Mouse (Mus musculus): ENCODE measurements at regions not wholly inside any gene's neighbourhood (a gene's known extent, or its start where the extent isn't known, plus 50 kb on each side); places are given as distances from the start of the nearest gene placed in this dataset.

GRCm38 (mm10) chr9:78769168-78769567, 153.8 kb downstream of the Cd109 start:
- Histone ChIP-seq H3K4me1 (ENCODE audit: control insufficient read depth, insufficient read depth, low read length) (no peaks in the 10 kb centered on the region), H3K27ac (replicated peaks; ENCODE audit: low read depth, low read length) (no peak overlapping the region), H3K4me2 (ENCODE audit: low read depth, severe bottlenecking) (no peak overlapping the region), H3K4me3 (ENCODE audit: low read depth, low read length) (no peak overlapping the region), H3K9me3 (ENCODE audit: control insufficient read depth, low read length) (no peaks in the 10 kb centered on the region), H3K27me3 (ENCODE audit: control insufficient read depth, insufficient read depth, low read length) (no peaks in the 10 kb centered on the region), H3K36me3 (ENCODE audit: control insufficient read depth, insufficient read depth, low read length) (no peaks in the 10 kb centered on the region), H3K9ac (ENCODE audit: low read length) (no peak overlapping the region)
- 40% methylated on average over 5 of the region's 5 CpGs for whole genome bisulfite sequencing
- DNase-seq (ENCODE audit: low spot score) (peak; percentile 53), ATAC-seq (ENCODE audit: insufficient number of reproducible peaks, low FRiP score, low TSS enrichment, low read depth) (no peak)

GRCm38 (mm10) chr9:78773936-78774335, 158.6 kb downstream of the Cd109 start:
- ATAC-seq (ENCODE audit: insufficient number of reproducible peaks, low FRiP score, low TSS enrichment, low read depth) (no peak), DNase-seq (ENCODE audit: low spot score) (no peak)
- H3K4me2 ChIP-seq (ENCODE audit: low read depth, severe bottlenecking): no peak overlapping the region
- no peaks in the 10 kb centered on the region for H3K27me3 ChIP-seq (ENCODE audit: control insufficient read depth, insufficient read depth, low read length)
- H3K4me1 ChIP-seq (ENCODE audit: control insufficient read depth, insufficient read depth, low read length): no peaks in the 10 kb centered on the region
- H3K27ac ChIP-seq (replicated peaks; ENCODE audit: low read depth, low read length): no peak overlapping the region
- no peak overlapping the region for H3K4me3 ChIP-seq (ENCODE audit: low read depth, low read length)
- H3K9ac ChIP-seq (ENCODE audit: low read length): no peak overlapping the region
- H3K9me3 ChIP-seq (ENCODE audit: control insufficient read depth, low read length): no peaks in the 10 kb centered on the region
- no peaks in the 10 kb centered on the region for H3K36me3 ChIP-seq (ENCODE audit: control insufficient read depth, insufficient read depth, low read length)
- 55% methylated on average over 3 of the region's 3 CpGs for WGBS

- Histone ChIP-seq H3K4me1 (ENCODE audit: control insufficient read depth, insufficient read depth, low read length) (no peaks in the 10 kb centered on the region), H3K4me3 (ENCODE audit: low read depth, low read length) (no peak overlapping the region), H3K27ac (replicated peaks; ENCODE audit: low read depth, low read length) (no peak overlapping the region), H3K27me3 (ENCODE audit: control insufficient read depth, insufficient read depth, low read length) (no peaks in the 10 kb centered on the region), H3K9me3 (ENCODE audit: control insufficient read depth, low read length) (no peaks in the 10 kb centered on the region), H3K9ac (ENCODE audit: low read length) (no peak overlapping the region), H3K4me2 (ENCODE audit: low read depth, severe bottlenecking) (no peak overlapping the region), H3K36me3 (ENCODE audit: control insufficient read depth, insufficient read depth, low read length) (no peaks in the 10 kb centered on the region)
- peak; percentile 75 for DNase-seq (ENCODE audit: low spot score)
- ATAC-seq (ENCODE audit: insufficient number of reproducible peaks, low FRiP score, low TSS enrichment, low read depth): peak; percentile 65
- 10% methylated on average over 5 of the region's 5 CpGs for WGBS
These were observed 160.1 kb downstream of the Cd109 start for GRCm38 (mm10) chr9:78775462-78775861.

- H3K4me1 ChIP-seq (ENCODE audit: control insufficient read depth, insufficient read depth, low read length): no peaks in the 10 kb centered on the region
- no peaks in the 10 kb centered on the region for H3K9me3 ChIP-seq (ENCODE audit: control insufficient read depth, low read length)
- ATAC-seq (ENCODE audit: insufficient number of reproducible peaks, low FRiP score, low TSS enrichment, low read depth): no peak
- H3K9ac ChIP-seq (ENCODE audit: low read length): no peak overlapping the region
- H3K27me3 ChIP-seq (ENCODE audit: control insufficient read depth, insufficient read depth, low read length): no peaks in the 10 kb centered on the region
- H3K27ac ChIP-seq (replicated peaks; ENCODE audit: low read depth, low read length): no peak overlapping the region
- H3K4me2 ChIP-seq (ENCODE audit: low read depth, severe bottlenecking): no peak overlapping the region
- no peaks in the 10 kb centered on the region for H3K36me3 ChIP-seq (ENCODE audit: control insufficient read depth, insufficient read depth, low read length)
- no peak overlapping the region for H3K4me3 ChIP-seq (ENCODE audit: low read depth, low read length)
- DNase-seq (ENCODE audit: low spot score): no peak
- WGBS: 94% methylated on average over 4 of the region's 4 CpGs
These were observed 165.2 kb downstream of the Cd109 start for GRCm38 (mm10) chr9:78780595-78780994.

- no peak overlapping the region for H3K27ac ChIP-seq (replicated peaks; ENCODE audit: low read depth, low read length)
- H3K4me2 ChIP-seq (ENCODE audit: low read depth, severe bottlenecking): no peak overlapping the region
- H3K4me1 ChIP-seq (ENCODE audit: control insufficient read depth, insufficient read depth, low read length): no peaks in the 10 kb centered on the region
- H3K9me3 ChIP-seq (ENCODE audit: control insufficient read depth, low read length): no peaks in the 10 kb centered on the region
- H3K27me3 ChIP-seq (ENCODE audit: control insufficient read depth, insufficient read depth, low read length): no peaks in the 10 kb centered on the region
- WGBS: 94% methylated on average over 4 of the region's 4 CpGs
- no peak overlapping the region for H3K9ac ChIP-seq (ENCODE audit: low read length)
- no peak for DNase-seq (ENCODE audit: low spot score)
- no peak for ATAC-seq (ENCODE audit: insufficient number of reproducible peaks, low FRiP score, low TSS enrichment, low read depth)
- H3K36me3 ChIP-seq (ENCODE audit: control insufficient read depth, insufficient read depth, low read length): no peaks in the 10 kb centered on the region
- no peak overlapping the region for H3K4me3 ChIP-seq (ENCODE audit: low read depth, low read length)
These were observed 167.0 kb downstream of the Cd109 start for GRCm38 (mm10) chr9:78782297-78782696.

GRCm38 (mm10) chr9:78782860-78783259, 167.5 kb downstream of the Cd109 start:
- Histone ChIP-seq H3K9ac (ENCODE audit: low read length) (no peak overlapping the region), H3K4me1 (ENCODE audit: control insufficient read depth, insufficient read depth, low read length) (no peaks in the 10 kb centered on the region), H3K27ac (replicated peaks; ENCODE audit: low read depth, low read length) (no peak overlapping the region), H3K4me3 (ENCODE audit: low read depth, low read length) (no peak overlapping the region), H3K27me3 (ENCODE audit: control insufficient read depth, insufficient read depth, low read length) (no peaks in the 10 kb centered on the region), H3K4me2 (ENCODE audit: low read depth, severe bottlenecking) (no peak overlapping the region), H3K36me3 (ENCODE audit: control insufficient read depth, insufficient read depth, low read length) (no peaks in the 10 kb centered on the region), H3K9me3 (ENCODE audit: control insufficient read depth, low read length) (no peaks in the 10 kb centered on the region)
- DNase-seq (ENCODE audit: low spot score) (no peak), ATAC-seq (ENCODE audit: insufficient number of reproducible peaks, low FRiP score, low TSS enrichment, low read depth) (no peak)
- 66% methylated on average over 8 of the region's 8 CpGs for WGBS

GRCm38 (mm10) chr9:78787866-78788265, 172.5 kb downstream of the Cd109 start:
- WGBS: 0% methylated on average over 1 of the region's 1 CpGs
- DNase-seq (ENCODE audit: low spot score): peak; percentile 50
- Histone ChIP-seq H3K27ac (replicated peaks; ENCODE audit: low read depth, low read length) (no peak overlapping the region), H3K9ac (ENCODE audit: low read length) (no peak overlapping the region), H3K4me1 (ENCODE audit: control insufficient read depth, insufficient read depth, low read length) (no peaks in the 10 kb centered on the region), H3K36me3 (ENCODE audit: control insufficient read depth, insufficient read depth, low read length) (no peaks in the 10 kb centered on the region), H3K4me2 (ENCODE audit: low read depth, severe bottlenecking) (no peak overlapping the region), H3K9me3 (ENCODE audit: control insufficient read depth, low read length) (no peaks in the 10 kb centered on the region), H3K27me3 (ENCODE audit: control insufficient read depth, insufficient read depth, low read length) (no peaks in the 10 kb centered on the region), H3K4me3 (ENCODE audit: low read depth, low read length) (no peak overlapping the region)
- peak; percentile 68; the same call in 1 of the 2 replicates for ATAC-seq (ENCODE audit: insufficient number of reproducible peaks, low FRiP score, low TSS enrichment, low read depth)

GRCm38 (mm10) chr9:78789703-78790102, 174.4 kb downstream of the Cd109 start:
- no peaks in the 10 kb centered on the region for H3K36me3 ChIP-seq (ENCODE audit: control insufficient read depth, insufficient read depth, low read length)
- ATAC-seq (ENCODE audit: insufficient number of reproducible peaks, low FRiP score, low TSS enrichment, low read depth) (no peak), DNase-seq (ENCODE audit: low spot score) (no peak)
- no peak overlapping the region for H3K4me3 ChIP-seq (ENCODE audit: low read depth, low read length)
- H3K9me3 ChIP-seq (ENCODE audit: control insufficient read depth, low read length): no peaks in the 10 kb centered on the region
- H3K9ac ChIP-seq (ENCODE audit: low read length): no peak overlapping the region
- no peak overlapping the region for H3K4me2 ChIP-seq (ENCODE audit: low read depth, severe bottlenecking)
- H3K27ac ChIP-seq (replicated peaks; ENCODE audit: low read depth, low read length): no peak overlapping the region
- no peaks in the 10 kb centered on the region for H3K27me3 ChIP-seq (ENCODE audit: control insufficient read depth, insufficient read depth, low read length)
- H3K4me1 ChIP-seq (ENCODE audit: control insufficient read depth, insufficient read depth, low read length): no peaks in the 10 kb centered on the region

GRCm38 (mm10) chr9:78790155-78790554, 174.8 kb downstream of the Cd109 start:
- Histone ChIP-seq H3K9me3 (ENCODE audit: control insufficient read depth, low read length) (no peaks in the 10 kb centered on the region), H3K36me3 (ENCODE audit: control insufficient read depth, insufficient read depth, low read length) (no peaks in the 10 kb centered on the region), H3K4me2 (ENCODE audit: low read depth, severe bottlenecking) (no peak overlapping the region), H3K4me1 (ENCODE audit: control insufficient read depth, insufficient read depth, low read length) (no peaks in the 10 kb centered on the region), H3K9ac (ENCODE audit: low read length) (no peak overlapping the region), H3K27me3 (ENCODE audit: control insufficient read depth, insufficient read depth, low read length) (no peaks in the 10 kb centered on the region), H3K4me3 (ENCODE audit: low read depth, low read length) (no peak overlapping the region), H3K27ac (replicated peaks; ENCODE audit: low read depth, low read length) (no peak overlapping the region)
- 84% methylated on average over 2 of the region's 2 CpGs for WGBS
- no peak for ATAC-seq (ENCODE audit: insufficient number of reproducible peaks, low FRiP score, low TSS enrichment, low read depth)
- no peak for DNase-seq (ENCODE audit: low spot score)

All from limb, embryonic 11.5 days (tissue).